Mouse (Mus musculus) limb, embryonic 10.5 days (tissue): ENCODE results near the gene Gfap. TPM values are rescaled to one million over a fixed set of nuclear protein-coding genes. Genes with fewer than 3 reads are reported as not detected.

Source experiments
- DNase-seq: peaks from one replicate; pipeline ENCODE4 v3.0.0-alpha.2; 2017; ENCODE audit warnings: low spot score
- H3K27ac ChIP-seq: fragments of 300-500 bp; sonication (generic); 2 replicates; pipeline ENCODE4 v1.5.1; 2016; ENCODE audit warnings: mild to moderate bottlenecking
- H3K27me3 ChIP-seq: fragments of 300-500 bp; sonication (generic); 2 replicates; pipeline ENCODE4 v1.6.1; 2016; ENCODE audit warnings: low read depth, mild to moderate bottlenecking; ENCODE audit not compliant: poor library complexity, severe bottlenecking
- H3K36me3 ChIP-seq: fragments of 300-500 bp; sonication (generic); 2 replicates; pipeline ENCODE4 v1.6.1; 2016; ENCODE audit warnings: mild to moderate bottlenecking, moderate library complexity
- H3K4me1 ChIP-seq: fragments of 300-500 bp; sonication (generic); 2 replicates; pipeline ENCODE4 v1.6.1; 2016
- H3K4me3 ChIP-seq: fragments of 300-500 bp; sonication (generic); 2 replicates; pipeline ENCODE4 v1.5.1; 2016; ENCODE audit warnings: mild to moderate bottlenecking, moderate library complexity
- H3K9me3 ChIP-seq: fragments of 300-500 bp; sonication (generic); replicated peaks from 2 replicates; pipeline ENCODE4 v1.6.1; 2016; ENCODE audit warnings: mild to moderate bottlenecking
- WGBS: fragments of 180-500 bp; shearing (Covaris S2); methylation state at CpG from one replicate; pipeline ENCODE4 v1.1.7; 2016; 5-methylcytosine and 5-hydroxymethylcytosine counted together
- polyA plus RNA-seq: library from polyadenylated mRNA; unstranded; fragments of >200 nt; fragmentation: Nextera tagmentation; extraction: Ambion mirVana; gene quantifications from 2 replicates; pipeline ENCODE4 v1.2.1, GENCODE M21; 2016

The Gfap gene
- polyA plus RNA-seq, 1 experiment from 2014 or later: 0.16 TPM

DNA sequence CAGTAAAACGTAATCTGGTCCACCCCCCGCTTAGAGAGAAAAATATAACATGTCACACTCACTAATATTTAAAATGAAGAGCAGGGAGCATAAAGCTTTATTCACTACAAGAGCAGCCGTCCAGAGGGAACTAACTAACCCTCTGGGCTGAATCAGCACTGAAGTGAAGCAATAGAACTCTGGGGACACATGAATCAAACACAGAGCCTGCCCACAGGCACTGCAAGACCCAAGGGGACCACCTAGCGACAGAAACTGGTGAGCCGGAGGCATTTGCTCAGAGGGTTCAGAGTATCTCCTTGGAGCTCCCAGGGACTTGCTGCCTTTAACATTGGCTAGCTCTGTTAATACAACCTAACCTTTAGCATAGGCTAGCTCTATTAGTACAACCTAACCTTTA, 10.6 kb downstream of the Gfap start:
- Histone ChIP-seq H3K27ac (no peak overlapping the region), H3K4me1 (peaks cover 10% of the 10 kb centered on the region), H3K9me3 (no peaks in the 10 kb centered on the region), H3K4me3 (no peak overlapping the region), H3K36me3 (no peaks in the 10 kb centered on the region), H3K27me3 (peaks cover 79% of the 10 kb centered on the region)
- 69% methylated on average over 5 of the region's 5 CpGs for WGBS
- DNase-seq: no peak

DNA sequence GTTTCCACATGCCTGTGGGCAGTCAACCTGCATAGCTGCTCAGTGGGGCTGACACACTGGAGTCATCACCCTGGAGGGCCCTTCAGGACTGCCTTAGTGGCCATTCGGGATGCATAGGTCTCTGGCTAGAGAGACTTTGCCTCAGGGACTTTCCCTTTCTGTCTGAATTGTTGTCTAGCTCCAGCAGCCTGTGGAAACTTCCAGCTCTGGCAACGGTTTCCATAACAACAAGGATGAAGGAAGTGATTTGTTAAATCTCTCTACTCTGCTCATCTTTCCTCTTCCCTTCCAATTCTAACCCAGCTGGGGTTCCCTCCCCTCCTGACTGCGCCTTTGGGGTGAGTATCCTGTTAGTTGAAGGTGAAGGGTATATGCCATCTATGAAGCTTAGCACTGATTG, 12.6 kb downstream of the Gfap start:
- Histone ChIP-seq H3K27ac (no peak overlapping the region), H3K4me1 (peaks cover 3% of the 10 kb centered on the region), H3K27me3 (peaks cover 75% of the 10 kb centered on the region), H3K9me3 (no peaks in the 10 kb centered on the region), H3K4me3 (no peak overlapping the region), H3K36me3 (no peaks in the 10 kb centered on the region)
- DNase-seq: no peak
- WGBS: 63% methylated on average over 3 of the region's 3 CpGs

- Histone ChIP-seq H3K9me3 (no peaks in the 10 kb centered on the region), H3K27ac (no peak overlapping the region), H3K36me3 (no peaks in the 10 kb centered on the region), H3K27me3 (peaks cover 75% of the 10 kb centered on the region), H3K4me1 (no peaks in the 10 kb centered on the region), H3K4me3 (no peak overlapping the region)
- WGBS: 89% methylated on average over 5 of the region's 5 CpGs
- DNase-seq: no peak
These were observed 13.3 kb downstream of the Gfap start for GRCm38 (mm10) chr11:102887433-102887832.

GRCm38 (mm10) chr11:102884616-102885219, 16.0 kb downstream of the Gfap start, which contains the start of gene Fam187a:
TSS of gene Fam187a (plus strand) at chr11:102885169.
- Histone ChIP-seq H3K9me3 (no peaks in the 10 kb centered on the region), H3K4me1 (peaks cover 10% of the 10 kb centered on the region), H3K27ac (no peak within 1 kb of the TSS), H3K36me3 (no peaks in the 10 kb centered on the region), H3K4me3 (no peak within 1 kb of the TSS), H3K27me3 (peaks cover 64% of the 10 kb centered on the region)
- WGBS: 68% methylated on average over 10 of the region's 10 CpGs
- no peak for DNase-seq

DNA sequence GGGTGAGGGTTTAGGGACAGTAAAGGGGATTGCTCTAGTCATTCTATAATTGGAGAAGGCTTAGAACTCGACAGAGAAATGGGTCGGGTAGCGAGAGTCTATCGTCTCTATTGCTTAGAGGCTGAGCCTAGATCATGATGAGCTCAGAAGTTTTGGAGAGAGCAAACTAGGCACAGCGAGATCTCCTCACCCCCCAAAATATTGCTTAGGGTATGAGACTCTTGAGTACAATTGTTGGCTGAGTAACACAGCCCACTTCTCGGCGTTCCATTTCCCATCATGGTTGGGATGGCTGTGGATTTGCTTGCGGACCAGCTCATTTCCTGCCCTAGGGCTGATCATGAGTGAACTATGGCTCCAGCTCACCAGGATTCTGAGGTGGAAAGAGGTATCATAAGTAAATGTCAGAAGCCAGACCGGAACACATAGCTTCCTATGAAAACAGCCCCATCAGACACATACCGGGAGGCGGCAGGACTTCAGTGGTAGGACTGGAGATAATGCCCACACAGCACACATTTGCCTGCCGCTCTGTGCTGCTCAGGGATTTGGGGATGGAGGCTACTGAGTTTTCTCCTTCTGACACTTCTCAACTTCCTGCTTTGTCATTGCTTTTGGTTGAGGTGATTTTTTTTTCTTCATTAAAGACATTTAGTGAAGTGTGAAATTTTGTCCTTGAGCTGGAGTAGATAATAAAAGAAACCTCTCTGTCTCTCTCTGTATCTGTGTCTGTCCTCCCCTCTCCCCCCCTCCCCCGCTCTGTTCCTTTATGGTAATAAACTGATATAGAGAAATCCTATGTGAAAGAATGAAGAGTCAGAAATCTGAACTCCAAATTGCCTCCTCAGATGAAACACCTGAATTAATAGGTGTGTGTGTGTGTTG, 19.2 kb downstream of the Gfap start:
- Histone ChIP-seq H3K36me3 (peaks cover 14% of the 10 kb centered on the region), H3K9me3 (no peaks in the 10 kb centered on the region), H3K4me1 (peaks cover 19% of the 10 kb centered on the region), H3K4me3 (peak overlapping the region; percentile 70), H3K27ac (peak overlapping the region; percentile 98), H3K27me3 (peaks cover 41% of the 10 kb centered on the region)
- DNase-seq: no peak
- WGBS: 21% methylated on average over 13 of the region's 13 CpGs

GRCm38 (mm10) chr11:102880585-102881313, 20.0 kb downstream of the Gfap start, which contains the start of the genes Eftud2 and Ccdc103:
TSS of gene Eftud2 (minus strand) at chr11:102880985.
TSS of gene Ccdc103 (plus strand) at chr11:102881204.
- WGBS: under 1% methylated on average over 62 of the region's 62 CpGs
- Histone ChIP-seq H3K27ac (peak within 1 kb of the TSS; percentile 98), H3K9me3 (no peaks in the 10 kb centered on the region), H3K4me3 (peak within 1 kb of the TSS; percentile 70), H3K27me3 (peaks cover 34% of the 10 kb centered on the region), H3K36me3 (peaks cover 22% of the 10 kb centered on the region), H3K4me1 (peaks cover 19% of the 10 kb centered on the region)
- peak; percentile 95 for DNase-seq

GRCm38 (mm10) chr11:102879558-102879957, 21.2 kb downstream of the Gfap start:
- Histone ChIP-seq H3K4me3 (peak overlapping the region; percentile 70), H3K36me3 (peaks cover 34% of the 10 kb centered on the region), H3K9me3 (no peaks in the 10 kb centered on the region), H3K4me1 (peaks cover 19% of the 10 kb centered on the region), H3K27ac (no peak overlapping the region), H3K27me3 (peaks cover 22% of the 10 kb centered on the region)
- DNase-seq: no peak
- WGBS: 91% methylated on average over 2 of the region's 2 CpGs

DNA sequence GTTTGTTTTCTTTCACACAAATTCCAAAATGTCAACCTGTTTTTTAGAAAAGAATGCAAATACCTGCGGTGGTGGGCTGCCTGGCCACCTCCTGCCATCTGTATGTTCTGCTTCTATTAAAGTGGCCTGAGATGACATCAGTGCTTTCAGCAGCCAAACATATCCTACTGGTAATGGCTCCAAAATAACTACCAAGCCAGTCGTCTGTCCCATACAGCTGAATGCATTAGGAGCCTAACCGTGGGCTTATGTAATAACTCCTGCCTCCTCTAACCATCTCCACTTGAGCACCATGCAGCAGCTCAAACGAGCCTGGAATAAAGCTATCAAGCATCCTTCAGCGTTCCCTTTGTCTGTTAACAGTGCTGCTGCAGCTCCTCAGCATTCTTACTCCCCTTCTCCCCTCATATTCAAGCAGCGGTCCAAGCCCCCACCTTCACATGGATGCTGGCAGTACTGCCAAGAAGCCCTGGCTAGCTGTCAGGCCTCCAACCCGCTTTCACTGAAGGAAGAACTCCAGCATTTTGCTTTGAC, 25.8 kb downstream of the Gfap start:
- Histone ChIP-seq H3K9me3 (no peaks in the 10 kb centered on the region), H3K36me3 (peaks cover 71% of the 10 kb centered on the region), H3K4me1 (peaks cover 10% of the 10 kb centered on the region), H3K27me3 (no peaks in the 10 kb centered on the region), H3K27ac (no peak overlapping the region), H3K4me3 (no peak overlapping the region)
- DNase-seq: no peak
- 90% methylated on average over 7 of the region's 7 CpGs for WGBS

GRCm38 (mm10) chr11:102864272-102864671, 36.4 kb downstream of the Gfap start:
- Histone ChIP-seq H3K27me3 (no peaks in the 10 kb centered on the region), H3K9me3 (no peaks in the 10 kb centered on the region), H3K4me1 (no peaks in the 10 kb centered on the region), H3K27ac (no peak overlapping the region), H3K4me3 (no peak overlapping the region), H3K36me3 (peaks cover 100% of the 10 kb centered on the region)
- DNase-seq: peak; percentile 68
- WGBS: 64% methylated on average over 4 of the region's 4 CpGs

DNA sequence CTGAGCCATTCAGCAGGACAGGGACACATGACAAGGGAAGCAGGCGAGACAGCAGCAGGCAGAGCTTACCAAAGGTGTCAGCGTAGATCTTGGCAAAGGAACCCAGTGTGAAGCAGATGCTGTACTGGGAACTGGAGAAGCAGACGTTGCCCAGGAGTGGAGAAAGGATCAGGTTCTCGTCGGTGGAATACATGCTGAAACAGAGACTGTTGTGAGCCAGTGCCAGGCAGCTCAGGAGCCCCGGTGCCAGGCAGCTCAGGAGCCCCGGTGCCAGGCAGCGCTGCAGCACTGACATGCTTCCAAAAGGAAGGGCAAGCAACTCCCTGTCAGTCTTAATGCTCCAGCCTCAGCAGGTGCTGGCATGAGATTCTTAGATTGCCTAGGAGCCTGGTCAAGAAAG, 40.8 kb downstream of the Gfap start:
- H3K36me3 ChIP-seq: peaks cover 93% of the 10 kb centered on the region

GRCm38 (mm10) chr11:102858951-102859350, 41.8 kb downstream of the Gfap start:
- WGBS: 93% methylated on average over 11 of the region's 11 CpGs

More for the DNA sequence above, 40.8 kb downstream of the Gfap start:
- H3K4me3 ChIP-seq: no peak overlapping the region
- H3K27me3 ChIP-seq: no peaks in the 10 kb centered on the region
- H3K4me1 ChIP-seq: peaks cover 21% of the 10 kb centered on the region
- H3K9me3 ChIP-seq: no peaks in the 10 kb centered on the region
- 93% methylated on average over 8 of the region's 8 CpGs for WGBS
- DNase-seq: no peak
- H3K27ac ChIP-seq: no peak overlapping the region

DNA sequence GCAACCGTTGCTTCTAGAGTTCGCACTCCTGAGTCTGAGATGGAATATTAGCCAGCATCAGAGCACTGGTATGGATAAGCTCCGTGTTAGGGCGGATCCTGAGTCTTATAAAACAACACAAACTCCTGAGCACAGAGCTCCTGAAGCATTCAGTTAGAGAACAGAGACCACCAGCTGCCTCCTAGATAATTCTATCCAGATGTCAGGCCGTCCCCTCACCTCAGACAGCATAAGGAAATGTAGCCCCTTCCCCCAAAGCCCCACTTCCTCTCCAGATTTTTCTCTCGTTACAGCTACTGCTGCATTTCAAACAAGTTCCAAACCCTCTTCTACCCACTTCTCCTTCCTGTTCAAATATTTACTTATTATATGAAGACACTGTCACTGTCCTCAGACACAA, 44.8 kb downstream of the Gfap start:
- Histone ChIP-seq H3K36me3 (peaks cover 93% of the 10 kb centered on the region), H3K9me3 (no peaks in the 10 kb centered on the region), H3K27ac (peak overlapping the region; percentile 73), H3K27me3 (no peaks in the 10 kb centered on the region), H3K4me3 (no peak overlapping the region), H3K4me1 (peaks cover 21% of the 10 kb centered on the region)
- 47% methylated on average over 6 of the region's 6 CpGs for WGBS
- DNase-seq: peak; percentile 51

More at GRCm38 (mm10) chr11:102858951-102859350, 41.8 kb downstream of the Gfap start:
- H3K27ac ChIP-seq: no peak overlapping the region
- H3K4me1 ChIP-seq: peaks cover 21% of the 10 kb centered on the region
- H3K4me3 ChIP-seq: no peak overlapping the region
- no peaks in the 10 kb centered on the region for H3K9me3 ChIP-seq
- H3K36me3 ChIP-seq: peaks cover 93% of the 10 kb centered on the region
- no peaks in the 10 kb centered on the region for H3K27me3 ChIP-seq
- no peak for DNase-seq
